Mouse (Mus musculus) T-cell, adult 2 months (primary cell): ENCODE results near the gene Lmo1.
"Not testable (repeated sequence)": the region's sequence is repeated elsewhere in the genome, so short reads cannot be mapped to it uniquely, and the experiment has no call there.

ENCODE experiments used
- DNase-seq: peaks from one replicate; pipeline ENCODE4 v3.0.0; 2022; ENCODE audit warnings: low spot score

Gene Lmo1

GRCm38 (mm10) chr7:109174337-109174948 lies 564 bp downstream of the Lmo1 start:
- no peak for DNase-seq

GRCm38 (mm10) chr7:109171874-109172273 lies 3.1 kb downstream of the Lmo1 start:
- DNase-seq = no peak

- no peak for DNase-seq
These were observed 4.6 kb downstream of the Lmo1 start for GRCm38 (mm10) chr7:109170441-109170820.

GRCm38 (mm10) chr7:109169505-109170440 lies 5.2 kb downstream of the Lmo1 start:
- DNase-seq = no peak

GRCm38 (mm10) chr7:109168716-109169115 lies 6.3 kb downstream of the Lmo1 start:
- no peak for DNase-seq

- DNase-seq = no peak
These were observed 8.9 kb downstream of the Lmo1 start for GRCm38 (mm10) chr7:109165931-109166585.

- DNase-seq = no peak
These were observed 20.7 kb downstream of the Lmo1 start for GRCm38 (mm10) chr7:109154331-109154730.

GRCm38 (mm10) chr7:109153538-109153937 lies 21.5 kb downstream of the Lmo1 start:
- no peak for DNase-seq

GRCm38 (mm10) chr7:109151088-109151487 lies 23.9 kb downstream of the Lmo1 start:
- DNase-seq = no peak

- DNase-seq = no peak
These were observed 29.8 kb downstream of the Lmo1 start for GRCm38 (mm10) chr7:109145211-109145610.

- DNase-seq = no peak
These were observed 30.3 kb downstream of the Lmo1 start for GRCm38 (mm10) chr7:109144705-109145104.

- DNase-seq = no peak
These were observed 32.4 kb downstream of the Lmo1 start for GRCm38 (mm10) chr7:109142564-109142963.

- DNase-seq = no peak
These were observed 33.3 kb downstream of the Lmo1 start for GRCm38 (mm10) chr7:109141753-109142152.

GRCm38 (mm10) chr7:109141054-109141453 lies 34.0 kb downstream of the Lmo1 start:
- DNase-seq = no peak

GRCm38 (mm10) chr7:109139405-109139804 lies 35.6 kb downstream of the Lmo1 start:
- no peak for DNase-seq

- no peak for DNase-seq
These were observed 37.6 kb downstream of the Lmo1 start for GRCm38 (mm10) chr7:109137441-109137840.

GRCm38 (mm10) chr7:109131565-109131964 lies 43.4 kb downstream of the Lmo1 start:
- DNase-seq = no peak

GRCm38 (mm10) chr7:109129946-109130686 lies 44.9 kb downstream of the Lmo1 start:
- no peak for DNase-seq

GRCm38 (mm10) chr7:109129442-109129841 lies 45.6 kb downstream of the Lmo1 start:
- DNase-seq = no peak

- DNase-seq = no peak
These were observed 59.1 kb downstream of the Lmo1 start for GRCm38 (mm10) chr7:109115929-109116328.

GRCm38 (mm10) chr7:109115488-109115887 lies 59.5 kb downstream of the Lmo1 start:
- not testable (repeated sequence) for DNase-seq

GRCm38 (mm10) chr7:109114950-109115349 lies 60.1 kb downstream of the Lmo1 start:
- DNase-seq = no peak
